Mouse (Mus musculus) Patski (cell line): ENCODE results near the gene Pard3. TPM values are rescaled to one million over a fixed set of nuclear protein-coding genes. Genes with fewer than 3 reads are reported as not detected.

Experiments used
- ATAC-seq: fragments of 100-300 bp; one replicate; pipeline ENCODE4 v1.8.0; 2021
- CTCF ChIA-PET: fragments of 350-600 bp; sonication (Branson Sonifier 250); formaldehyde crosslinking; loops from one replicate; lab custom pipeline; 2022; ENCODE audit warnings: inconsistent platforms; lab: Charles Lee
- POLR2A ChIA-PET: fragments of 350-600 bp; sonication (Branson Sonifier 250); formaldehyde crosslinking; loops from one replicate; lab custom pipeline; 2022; ENCODE audit warnings: antibody characterized with exemption, inconsistent platforms; lab: Charles Lee
- DNase-seq: peaks from one replicate; pipeline ENCODE4 v3.0.0-alpha.2; 2011; ENCODE audit warnings: low read depth, low spot score
- H3K27me3 ChIP-seq: fragments of 371-371 bp; one replicate; pipeline ENCODE4 v1.5.1; 2021
- CTCF ChIP-seq: fragments of 100-300 bp; IDR thresholded peaks from one replicate; pipeline ENCODE4 v1.5.1; 2021
- in situ Hi-C: fragments of 300-500 bp; cut with MboI; formaldehyde crosslinking; loops from 3 replicates; pipeline ENCODE4 v1.11.1; 2018; ENCODE audit warnings: low pct_unique_long_range_greater_than_20kb, mixed read lengths
- polyA plus RNA-seq: library from polyadenylated mRNA; unstranded; gene quantifications from one replicate; pipeline ENCODE4 v1.2.3, GENCODE M21; 2021

The Pard3 gene
- polyA plus RNA-seq, 1 experiment from 2014 or later, result 36.8 TPM

DNA sequence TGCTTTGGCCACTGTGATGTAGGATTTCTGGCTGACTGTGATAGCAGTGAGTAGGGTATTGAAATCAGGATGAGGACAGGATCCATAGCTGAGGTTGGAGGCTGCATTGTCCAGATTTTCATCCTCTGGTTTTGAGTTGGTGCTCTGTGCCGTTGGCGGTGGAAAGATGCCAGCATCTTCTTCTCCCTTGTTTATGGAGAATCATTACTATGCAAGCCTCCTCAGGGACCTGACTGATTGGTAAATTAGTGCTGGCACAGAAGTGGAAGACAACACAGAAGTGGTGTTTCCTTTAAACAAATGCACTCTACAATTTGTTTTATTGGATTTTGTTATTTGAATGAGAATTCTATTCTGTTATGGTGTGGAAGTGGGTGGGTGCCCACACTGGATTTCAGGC, 18.8 kb downstream of the Pard3 start:
- TF ChIP-seq CTCF, result no peak
- H3K27me3 ChIP-seq, result no peaks in the 10 kb centered on the region
- CTCF ChIA-PET, result interaction anchor here (0.9 kb wide), 1 partner anchor 8 kb away, joined by 3 read pairs; no protein-coding TSS in a partner anchor
- POLR2A ChIA-PET, result interaction anchor here (0.6 kb wide), 1 partner anchor 10 kb away, joined by 3 read pairs; no protein-coding TSS in a partner anchor
- DNase-seq (no peak), ATAC-seq (no peak)
- in situ Hi-C loops, result no loop called here

DNA sequence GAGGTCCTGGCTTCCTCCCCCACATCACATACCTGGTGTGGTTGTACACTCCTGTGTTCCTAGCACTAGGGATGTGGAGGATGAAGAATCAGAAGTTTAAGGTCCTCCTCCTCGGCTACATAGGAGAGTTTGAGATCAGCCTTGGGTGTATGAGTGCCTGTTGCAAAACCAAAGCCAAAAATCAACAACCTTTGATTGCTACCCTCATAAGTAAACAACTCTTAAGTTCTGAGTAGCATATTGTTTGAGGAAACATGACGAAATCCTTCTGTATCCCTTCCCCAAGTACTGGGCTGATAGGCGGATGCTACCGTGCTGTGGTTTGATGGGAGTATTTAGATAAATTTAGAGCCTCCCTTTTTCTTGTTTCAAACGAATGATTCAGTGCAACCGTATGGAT, 20.9 kb downstream of the Pard3 start:
- in situ Hi-C loops, result no loop called here
- POLR2A ChIA-PET, result no interaction called here
- no peak for DNase-seq
- TF ChIP-seq CTCF, result no peak
- no peak for ATAC-seq
- CTCF ChIA-PET, result no interaction called here
- H3K27me3 ChIP-seq, result no peaks in the 10 kb centered on the region

DNA sequence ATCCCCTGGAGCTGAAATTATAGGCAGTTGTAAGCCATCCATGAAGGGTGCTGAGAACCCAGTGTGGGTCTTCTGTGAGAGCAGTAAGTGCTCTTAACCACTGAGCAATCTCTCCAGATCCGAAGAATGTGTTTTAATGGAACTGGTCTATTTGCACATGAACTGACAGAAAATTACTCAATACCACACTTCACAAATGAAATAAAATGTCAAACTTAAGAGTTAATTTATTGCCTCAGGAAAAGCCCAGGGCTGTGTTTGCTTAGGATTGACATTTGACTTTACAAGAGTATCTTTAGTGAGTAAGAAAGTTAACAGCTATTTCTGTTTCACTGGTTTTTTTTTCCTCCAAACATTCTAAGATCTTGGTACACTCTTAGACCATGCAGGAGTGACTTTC, 23.7 kb downstream of the Pard3 start:
- ChIA-PET CTCF (interaction anchor here (0.8 to 1.4 kb wide), 4 partner anchors 14 to 42 kb away, joined by 3 read pairs; no protein-coding TSS in a partner anchor), POLR2A (no interaction called here)
- in situ Hi-C loops, result no loop called here
- TF ChIP-seq CTCF, result no peak
- DNase-seq (no peak), ATAC-seq (no peak)
- no peaks in the 10 kb centered on the region for H3K27me3 ChIP-seq

DNA sequence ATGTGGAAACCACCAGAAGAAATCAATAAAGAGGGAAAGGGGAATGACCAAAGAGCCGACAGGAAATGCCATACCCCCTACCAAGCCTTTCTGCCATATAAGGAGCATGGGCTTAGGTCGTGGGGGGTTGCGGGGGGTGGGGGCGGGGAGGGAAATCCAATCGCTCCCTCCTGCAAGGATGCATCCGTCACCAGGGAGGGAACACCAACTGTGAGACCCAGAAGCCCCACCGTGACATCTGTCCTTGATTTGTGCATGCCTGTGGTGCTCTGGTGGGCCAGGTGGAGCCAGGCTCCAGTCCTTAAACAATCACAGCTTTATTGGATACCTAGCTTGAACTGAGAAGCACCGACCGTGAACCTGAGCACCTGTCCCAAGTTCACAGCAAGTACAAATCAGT, 24.7 kb downstream of the Pard3 start:
- H3K27me3 ChIP-seq, result no peaks in the 10 kb centered on the region
- ChIA-PET CTCF (interaction anchor here (1.4 kb wide), 1 partner anchor 25 kb away, joined by 3 read pairs; no protein-coding TSS in a partner anchor), POLR2A (no interaction called here)
- no peak for ATAC-seq
- in situ Hi-C loops, result no loop called here
- no peak for TF ChIP-seq CTCF
- no peak for DNase-seq

DNA sequence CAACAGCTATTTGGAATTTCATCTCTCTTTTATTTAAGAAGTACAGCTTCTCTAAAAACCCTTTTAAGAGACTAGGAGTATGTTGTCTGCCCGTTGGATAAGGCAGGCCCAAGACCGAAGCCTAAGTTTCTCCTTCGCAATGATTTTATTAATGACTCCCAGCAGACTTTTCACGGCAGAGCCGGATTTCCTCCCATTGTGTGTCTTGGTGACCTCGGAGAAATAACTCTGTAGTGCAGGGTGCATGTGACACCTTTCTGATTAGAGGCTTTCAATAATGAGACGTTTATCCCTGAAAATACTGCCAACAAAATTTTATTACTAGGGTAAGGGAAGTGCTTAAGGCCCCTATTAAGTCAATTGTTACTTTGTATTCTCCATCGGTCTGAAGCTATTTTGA, 25.3 kb downstream of the Pard3 start:
- DNase-seq (no peak), ATAC-seq (no peak)
- H3K27me3 ChIP-seq, result no peaks in the 10 kb centered on the region
- ChIA-PET POLR2A (no interaction called here), CTCF (interaction anchor here (0.8 kb wide), 1 partner anchor 24 kb away, joined by 3 read pairs; no protein-coding TSS in a partner anchor)
- in situ Hi-C loops, result no loop called here
- TF ChIP-seq CTCF, result no peak

DNA sequence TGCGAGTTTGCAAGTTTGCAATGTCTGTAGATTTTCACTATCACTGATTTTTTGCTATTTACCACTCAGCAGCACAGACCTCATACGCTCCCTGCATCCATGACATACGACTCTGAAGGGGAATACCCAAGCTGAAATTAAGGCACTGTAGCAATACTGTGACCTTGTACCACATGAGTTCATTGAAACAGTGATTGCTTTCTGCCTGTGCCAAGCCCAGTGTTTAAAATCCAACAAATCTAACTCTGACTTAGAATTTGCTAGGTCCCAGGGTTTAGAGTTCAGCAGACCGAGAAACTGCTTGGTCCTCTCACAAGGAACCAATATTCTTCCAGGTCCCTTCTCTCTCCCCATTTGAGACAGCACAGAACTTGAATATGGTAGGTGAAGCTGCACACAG, 26.7 kb downstream of the Pard3 start:
- CTCF ChIA-PET, result no interaction called here
- ATAC-seq (no peak), DNase-seq (no peak)
- no peak for TF ChIP-seq CTCF
- in situ Hi-C loops, result no loop called here
- POLR2A ChIA-PET, result no interaction called here
- no peaks in the 10 kb centered on the region for H3K27me3 ChIP-seq

DNA sequence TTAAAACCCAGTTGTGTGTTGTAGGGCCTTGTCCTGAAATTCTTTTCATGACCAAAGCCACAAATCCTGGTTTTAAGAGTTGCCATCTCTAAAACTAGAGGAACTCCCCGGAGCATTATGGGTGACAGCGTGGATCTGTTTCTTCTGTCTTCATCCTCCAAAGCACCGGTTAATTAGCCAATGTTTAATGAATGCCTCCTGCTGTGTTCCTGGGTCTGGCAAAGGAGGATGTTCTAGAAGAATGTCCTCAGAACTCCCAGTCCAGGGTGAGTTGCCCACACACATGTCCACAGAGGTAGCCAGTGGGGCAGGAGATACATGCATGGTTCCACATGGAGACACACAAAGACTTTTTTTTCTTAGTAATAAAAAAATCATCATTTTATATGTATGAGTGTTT, 28.2 kb downstream of the Pard3 start:
- in situ Hi-C loops, result no loop called here
- no peak for DNase-seq
- no peak for TF ChIP-seq CTCF
- no peaks in the 10 kb centered on the region for H3K27me3 ChIP-seq
- POLR2A ChIA-PET, result interaction anchor here (0.6 kb wide), 1 partner anchor 1479 kb away, joined by 3 read pairs; no protein-coding TSS in a partner anchor
- CTCF ChIA-PET, result no interaction called here
- ATAC-seq, result no peak

DNA sequence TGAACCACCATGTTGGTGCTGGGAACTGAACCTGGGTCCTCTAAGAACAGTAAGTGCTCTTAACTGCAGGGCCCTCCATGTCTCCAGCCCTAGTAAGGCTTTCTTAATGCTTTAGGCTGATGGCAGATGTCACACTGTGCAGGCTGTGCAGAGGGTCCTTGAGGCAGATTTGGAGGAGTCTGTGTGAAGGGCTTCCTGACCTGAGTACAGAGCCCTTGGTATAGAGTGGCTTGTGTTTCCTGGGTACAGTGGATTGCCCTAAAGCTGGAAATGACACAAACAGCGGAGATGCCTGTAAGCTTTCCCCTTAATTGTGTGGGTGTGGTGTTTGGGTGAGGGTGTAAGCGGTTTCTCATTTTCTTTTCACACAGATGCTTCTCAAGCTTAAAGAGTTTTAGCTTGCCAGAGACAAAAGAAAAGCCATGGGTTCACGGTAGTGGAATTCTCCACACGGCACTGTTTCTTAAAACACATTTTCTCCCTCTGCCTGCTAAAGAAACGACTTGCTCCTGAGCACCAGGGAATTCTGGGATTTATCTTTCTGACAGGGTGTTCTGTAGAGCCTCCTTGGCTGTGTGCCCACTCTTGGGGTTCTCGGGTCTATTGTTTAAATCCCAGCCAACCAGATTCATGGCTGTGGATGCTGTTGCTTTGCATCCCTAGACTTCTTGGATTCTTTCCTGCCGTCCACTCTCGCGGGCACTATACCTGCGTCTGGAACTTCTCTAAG, 28.9 kb downstream of the Pard3 start:
- ChIA-PET POLR2A (interaction anchor here (0.6 kb wide), 1 partner anchor 1478 kb away, joined by 3 read pairs; no protein-coding TSS in a partner anchor), CTCF (interaction anchor here (1.3 kb wide), 1 partner anchor 16 kb away, joined by 3 read pairs; no protein-coding TSS in a partner anchor)
- ATAC-seq (no peak), DNase-seq (no peak)
- TF ChIP-seq CTCF, result no peak
- in situ Hi-C loops, result no loop called here
- no peaks in the 10 kb centered on the region for H3K27me3 ChIP-seq

DNA sequence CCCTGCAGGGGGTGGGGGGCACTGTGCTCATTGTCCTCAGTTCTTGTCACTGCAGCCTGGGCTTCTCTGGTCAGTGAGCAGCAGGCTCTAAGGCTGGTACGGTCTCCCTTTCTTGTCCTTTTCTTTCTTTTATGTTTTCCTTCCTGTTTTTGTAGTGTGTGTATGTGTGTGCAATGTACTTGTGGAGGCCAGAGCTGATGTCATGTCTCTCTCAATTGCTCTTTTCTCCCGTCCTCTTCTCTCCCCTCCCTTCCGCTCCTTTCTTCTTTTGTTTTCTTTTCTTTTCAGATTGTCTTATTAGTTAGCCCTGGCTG, 29.4 kb downstream of the Pard3 start:
- ChIA-PET POLR2A (no interaction called here), CTCF (interaction anchor here (1.3 kb wide), 1 partner anchor 16 kb away, joined by 3 read pairs; no protein-coding TSS in a partner anchor)
- TF ChIP-seq CTCF, result no peak
- no peaks in the 10 kb centered on the region for H3K27me3 ChIP-seq
- ATAC-seq (no peak), DNase-seq (no peak)
- in situ Hi-C loops, result no loop called here

DNA sequence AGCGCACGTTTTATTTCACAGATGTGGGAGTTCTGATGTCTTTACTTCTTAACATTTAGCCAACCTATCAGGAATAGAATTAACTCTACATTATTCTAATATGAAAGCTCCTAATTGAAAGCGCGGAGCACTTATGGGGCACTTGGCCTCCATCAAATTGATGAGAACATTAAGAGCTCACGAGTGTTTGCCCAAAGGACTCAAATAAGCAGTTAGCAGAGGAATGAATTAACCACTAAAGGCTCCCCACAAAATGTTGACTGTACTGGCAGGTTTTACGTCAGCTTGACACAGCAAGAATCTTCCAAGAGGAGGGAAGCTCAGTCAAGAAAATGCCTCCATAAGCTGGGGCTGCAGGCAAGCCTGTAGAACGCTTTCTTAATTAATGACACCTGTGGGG, 32.1 kb downstream of the Pard3 start:
- TF ChIP-seq CTCF, result no peak

DNA sequence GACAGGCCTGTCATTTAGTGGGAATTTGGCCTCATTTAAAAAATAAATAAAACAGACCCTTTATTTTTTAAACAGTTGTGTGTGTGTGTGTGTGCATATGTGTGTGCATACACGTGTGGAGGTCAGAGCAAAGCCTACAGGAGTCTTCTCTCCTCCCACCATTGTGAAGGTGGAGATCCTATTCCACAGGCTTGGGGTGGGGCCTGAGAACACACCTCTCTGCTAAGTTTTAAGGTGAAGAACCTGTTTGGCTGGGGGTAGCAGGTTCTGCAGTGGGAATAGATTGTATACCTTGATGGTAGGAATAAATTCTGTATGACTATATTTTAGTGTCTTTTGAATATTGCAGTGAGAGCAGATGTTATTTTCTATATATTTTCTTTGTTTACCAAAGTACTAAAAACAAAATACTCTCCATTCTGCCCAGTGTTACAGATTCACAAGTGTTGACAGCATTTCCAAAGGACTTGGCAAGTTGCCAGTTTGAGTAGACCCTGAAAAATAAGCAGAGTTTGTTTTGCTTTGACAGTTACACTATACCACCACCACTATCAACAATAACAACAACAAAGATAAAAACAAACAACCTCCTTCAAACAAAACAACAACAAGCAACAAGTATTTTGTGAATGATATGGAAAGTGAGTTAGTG, 35.9 kb downstream of the Pard3 start:
- ChIA-PET CTCF (no interaction called here), POLR2A (interaction anchor here (0.7 kb wide), 1 partner anchor 40 kb away, joined by 3 read pairs; no protein-coding TSS in a partner anchor)
- in situ Hi-C loops, result no loop called here
- ATAC-seq (no peak), DNase-seq (no peak)
- no peaks in the 10 kb centered on the region for H3K27me3 ChIP-seq
- TF ChIP-seq CTCF, result no peak

More for the DNA sequence above, 32.1 kb downstream of the Pard3 start:
- ATAC-seq (no peak), DNase-seq (no peak)
- ChIA-PET CTCF (interaction anchor here (1.1 to 1.7 kb wide), 3 partner anchors 12 to 21 kb away, joined by 4 to 5 read pairs (median 4); no protein-coding TSS in a partner anchor), POLR2A (no interaction called here)
- no peaks in the 10 kb centered on the region for H3K27me3 ChIP-seq
- in situ Hi-C loops, result no loop called here
